Mouse (Mus musculus): ENCODE data around the gene Gcm2.
A peak's percentile ranks its signal among the peaks of the same experiment; 100 is the strongest.

The Gcm2 gene

DNA sequence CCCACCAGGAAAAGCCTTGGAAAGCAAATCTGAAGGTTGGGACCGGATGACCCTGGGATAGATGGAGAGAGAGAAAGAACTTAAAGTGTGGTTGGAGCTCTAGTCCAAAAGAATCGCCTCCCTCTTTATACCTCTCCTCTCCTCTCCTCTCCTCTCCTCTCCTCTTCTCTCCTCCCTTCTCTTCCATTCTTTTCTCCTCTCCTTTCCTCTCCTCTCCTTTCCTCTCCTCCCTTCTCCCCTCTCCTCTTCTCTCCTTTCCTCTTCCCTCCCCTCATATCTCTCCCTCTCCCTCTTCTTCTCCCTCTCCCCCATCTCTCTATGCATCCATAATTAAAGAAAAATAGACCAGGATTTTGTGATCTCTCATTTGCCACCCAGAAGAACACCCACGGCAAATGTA, at the start of gene Gcm2:
Gcm2 (minus strand) TSS at position 101 of the 400 bp plus-strand sequence.
- DNase-seq (ENCODE audit: low spot score in 2 of 2) = no peak

GRCm38 (mm10) chr13:41158426-41158825, 47.6 kb upstream of the Gcm2 start:
- DNase-seq (ENCODE audit: low spot score in 2 of 2) = no peak

GRCm38 (mm10) chr13:41153146-41153545, 42.3 kb upstream of the Gcm2 start:
- DNase-seq (ENCODE audit: low spot score in 2 of 2) = no peak

- DNase-seq (ENCODE audit: low spot score in 2 of 2) = peak in 1 of 2 experiments; percentile 77
These were observed 35.4 kb upstream of the Gcm2 start for GRCm38 (mm10) chr13:41146271-41146670.

DNA sequence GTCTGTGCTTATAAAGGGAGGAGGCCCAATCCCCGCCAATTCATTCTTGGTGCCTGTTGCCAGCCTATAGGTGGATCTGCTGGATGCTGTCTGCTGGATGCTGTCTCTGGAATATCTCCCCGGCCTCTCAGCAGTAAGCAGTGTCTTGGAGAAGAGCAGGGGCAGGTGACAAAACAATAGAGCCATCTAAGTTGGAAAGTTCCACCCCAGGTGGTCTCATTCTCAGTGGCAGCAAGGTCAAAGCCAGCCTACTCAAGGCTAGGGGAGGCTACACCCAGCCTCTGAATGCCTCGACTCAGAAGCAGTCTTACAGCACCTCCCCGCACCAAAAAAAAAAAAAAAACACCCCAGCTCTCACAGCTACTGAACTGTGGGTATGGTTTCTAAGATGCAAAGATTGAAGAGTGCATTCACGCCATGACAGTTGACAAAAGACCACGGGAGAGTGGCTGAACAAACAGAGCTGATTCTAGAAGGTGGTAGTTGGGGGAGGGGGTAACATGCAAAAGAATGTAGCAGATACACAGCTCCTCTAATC, 34.7 kb upstream of the Gcm2 start:
- no peak for DNase-seq (ENCODE audit: low spot score in 2 of 2)

GRCm38 (mm10) chr13:41134901-41135300, 24.1 kb upstream of the Gcm2 start:
- peak in 1 of 2 experiments; percentile 31 for DNase-seq (ENCODE audit: low spot score in 2 of 2)

DNA sequence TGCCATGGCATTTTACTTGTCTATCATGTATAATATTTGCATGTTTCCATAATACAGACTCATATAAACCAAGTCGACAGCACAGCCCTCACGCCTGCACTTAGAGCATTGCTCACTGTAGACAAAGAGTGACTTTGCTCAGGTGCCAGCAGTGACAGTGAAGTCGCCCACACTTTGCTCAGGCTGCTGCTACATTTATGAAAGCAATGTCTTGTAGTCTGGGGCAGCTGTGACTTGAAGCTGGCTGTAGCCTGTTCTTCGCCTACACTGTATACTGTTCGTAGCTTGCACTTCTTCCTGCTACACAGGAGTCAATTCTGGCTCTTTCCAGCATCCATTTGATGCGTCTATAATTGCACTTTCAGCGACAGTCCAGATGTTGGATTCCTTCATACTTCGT, 18.2 kb upstream of the Gcm2 start:
- DNase-seq (ENCODE audit: low spot score in 2 of 2) = peak; percentile 40 to 42

GRCm38 (mm10) chr13:41128326-41128725, 17.5 kb upstream of the Gcm2 start:
- DNase-seq (ENCODE audit: low spot score in 2 of 2) = no peak

DNA sequence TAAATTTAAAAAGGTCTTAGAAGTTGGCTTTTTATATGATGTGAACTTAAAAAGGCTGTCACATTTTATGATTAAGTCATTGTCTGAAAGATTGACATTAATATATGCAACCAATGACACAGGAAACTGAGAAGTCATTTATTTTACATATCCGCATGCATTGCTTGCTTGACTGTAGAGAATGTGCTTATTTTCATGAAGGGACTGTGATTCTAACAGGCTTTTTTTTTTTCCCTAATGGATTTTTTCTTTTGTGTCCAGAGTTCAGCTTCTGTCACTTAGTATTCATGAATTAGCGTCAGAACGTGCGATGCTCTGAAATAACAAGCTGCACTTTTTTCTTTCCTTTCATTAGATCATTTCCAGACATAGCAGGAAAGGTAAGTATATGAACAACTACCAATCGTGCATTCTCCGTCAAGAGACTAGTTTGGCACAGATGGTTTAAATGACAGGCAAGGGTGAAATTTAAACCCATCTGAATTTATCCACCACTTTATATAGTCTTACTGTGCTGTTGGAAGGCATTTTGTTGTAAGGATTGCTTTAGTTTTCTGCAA, 12.9 kb upstream of the Gcm2 start:
- DNase-seq (ENCODE audit: low spot score in 2 of 2) = no peak

- no peak for DNase-seq (ENCODE audit: low spot score in 2 of 2)
These were observed 8.5 kb upstream of the Gcm2 start for GRCm38 (mm10) chr13:41119152-41119945.

DNA sequence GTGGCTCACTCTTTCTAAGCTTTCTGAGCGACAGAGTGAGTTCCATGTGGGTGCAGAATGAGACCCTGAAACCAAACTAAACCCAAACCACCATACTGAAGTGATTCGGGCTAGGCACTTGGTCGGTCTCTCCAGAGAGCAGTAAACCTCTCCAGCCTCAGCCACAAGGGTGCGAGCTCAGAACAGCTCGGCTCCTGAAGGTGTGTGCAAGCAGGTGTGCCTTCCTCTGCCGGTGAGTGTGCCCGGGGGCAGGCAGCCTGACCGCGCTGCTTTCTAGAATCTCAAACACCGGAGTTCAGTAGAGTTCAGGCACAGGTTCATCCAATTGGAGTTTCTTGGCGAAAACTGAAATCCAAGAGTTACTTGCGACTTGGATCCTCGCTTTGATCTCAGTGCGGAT, 3.1 kb upstream of the Gcm2 start, which contains the start of gene Sycp2l:
Sycp2l (plus strand) TSS at position 368 of the 400 bp plus-strand sequence.
- no peak for DNase-seq (ENCODE audit: low spot score in 2 of 2)

DNA sequence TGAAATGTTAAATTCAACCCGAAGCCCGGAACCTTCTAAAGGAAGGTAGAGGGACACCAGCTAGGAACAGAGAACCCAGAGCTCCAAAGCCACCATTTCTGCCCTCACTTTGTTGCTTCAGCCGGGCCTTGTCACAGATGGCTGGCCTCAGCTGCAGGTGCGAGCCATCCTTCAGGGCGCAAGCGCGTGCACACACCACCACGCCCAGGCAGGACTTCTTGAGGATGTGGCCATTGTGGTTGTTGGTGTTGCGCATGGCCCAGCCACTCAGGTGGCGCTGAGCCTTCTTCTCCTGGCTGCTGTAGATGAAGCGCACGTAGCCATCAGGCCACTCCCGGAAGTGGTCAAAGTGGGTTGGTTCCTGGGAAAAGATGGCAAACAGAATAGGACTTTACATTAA, 5.3 kb downstream of the Gcm2 start:
- DNase-seq (ENCODE audit: low spot score in 2 of 2) = no peak

GRCm38 (mm10) chr13:41103841-41104525, 6.9 kb downstream of the Gcm2 start:
- no peak for DNase-seq (ENCODE audit: low spot score in 2 of 2)

DNA sequence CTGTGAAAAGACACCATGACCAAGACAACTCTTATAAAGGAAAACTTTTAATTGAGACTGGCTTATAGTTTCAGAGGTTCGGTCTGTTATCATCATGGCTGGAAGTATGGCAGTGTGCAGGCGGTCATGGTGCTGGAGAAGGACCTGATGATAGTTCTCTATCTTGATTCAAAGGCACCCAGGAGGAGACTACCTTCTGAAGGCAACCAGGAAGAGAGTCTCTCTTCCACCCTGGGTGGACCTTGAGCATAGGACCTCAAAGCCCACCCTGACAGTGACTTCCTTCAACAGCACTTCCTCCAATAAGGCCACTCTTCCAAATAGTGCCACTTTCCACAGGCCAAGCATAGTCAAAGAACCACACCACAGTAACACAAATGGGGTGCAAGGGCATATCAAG, 10.8 kb downstream of the Gcm2 start:
- no peak for DNase-seq (ENCODE audit: low spot score in 2 of 2)

DNA sequence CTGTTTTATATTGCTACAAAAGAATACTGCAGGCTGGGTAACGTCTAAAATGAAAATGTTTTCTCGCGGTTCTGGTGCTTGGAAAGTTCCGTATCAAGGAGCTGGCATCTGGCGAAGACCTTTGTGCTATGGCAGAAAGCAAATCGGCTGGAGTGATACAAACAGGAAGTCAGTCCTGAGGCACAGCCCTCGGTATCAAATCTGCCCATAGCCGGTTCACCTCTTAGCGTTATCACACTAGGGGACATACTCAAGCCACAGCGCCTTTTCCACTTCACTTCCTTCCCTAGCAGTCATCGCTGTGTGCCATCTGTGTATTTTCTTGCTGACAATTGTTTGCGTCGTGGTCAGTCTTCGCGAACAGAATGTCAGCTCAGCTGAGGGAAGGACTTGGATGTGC, 12.5 kb downstream of the Gcm2 start:
- DNase-seq (ENCODE audit: low spot score in 2 of 2) = no peak

- DNase-seq (ENCODE audit: low spot score in 2 of 2) = peak in 1 of 2 experiments; percentile 11
These were observed 13.3 kb downstream of the Gcm2 start for GRCm38 (mm10) chr13:41097324-41098058.

GRCm38 (mm10) chr13:41094160-41094559, 16.7 kb downstream of the Gcm2 start:
- no peak for DNase-seq (ENCODE audit: low spot score in 2 of 2)

GRCm38 (mm10) chr13:41091271-41091670, 19.6 kb downstream of the Gcm2 start:
- no peak for DNase-seq (ENCODE audit: low spot score in 2 of 2)

- DNase-seq (ENCODE audit: low spot score in 2 of 2) = no peak
These were observed 22.1 kb downstream of the Gcm2 start for GRCm38 (mm10) chr13:41088746-41089145.

DNA sequence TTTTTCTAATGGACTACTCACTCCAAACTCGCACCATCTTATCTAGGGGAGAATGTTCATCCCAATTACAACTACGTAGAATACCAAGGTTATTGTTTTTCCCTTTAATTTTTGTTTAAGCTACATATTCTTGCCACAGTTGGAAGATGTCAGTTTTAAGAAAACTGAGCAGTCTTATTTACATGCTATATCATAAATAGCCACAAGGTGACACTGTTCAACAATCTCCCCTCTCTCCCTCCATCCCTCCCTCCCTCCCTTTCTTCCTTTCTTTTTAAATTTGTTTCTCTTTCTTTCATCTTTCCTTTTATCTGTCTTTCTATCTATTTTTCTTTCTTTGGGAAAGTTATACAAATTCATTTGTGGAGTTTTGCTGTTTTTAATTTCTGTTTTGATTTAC, 25.7 kb downstream of the Gcm2 start:
- no peak for DNase-seq (ENCODE audit: low spot score in 2 of 2)

DNA sequence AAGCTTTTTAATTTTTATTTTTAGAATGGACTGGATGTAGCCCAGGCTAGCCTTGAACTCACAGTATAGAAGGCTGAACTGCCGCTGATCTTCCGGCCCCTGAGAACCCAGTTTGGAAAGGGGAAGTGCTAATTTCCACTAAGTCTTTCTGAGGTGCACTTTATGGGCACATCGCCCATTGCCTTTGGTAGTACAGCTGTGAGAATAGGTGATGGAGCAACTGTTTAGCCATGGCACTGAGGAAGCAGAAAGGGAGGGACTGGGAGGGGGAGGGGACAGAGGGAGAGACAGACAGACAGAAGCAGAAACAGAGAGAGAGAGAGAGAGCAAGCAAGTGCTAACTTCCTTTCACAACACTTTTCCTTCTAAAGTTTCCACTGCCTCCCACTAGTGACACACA, 26.3 kb downstream of the Gcm2 start:
- DNase-seq (ENCODE audit: low spot score in 2 of 2) = no peak

DNA sequence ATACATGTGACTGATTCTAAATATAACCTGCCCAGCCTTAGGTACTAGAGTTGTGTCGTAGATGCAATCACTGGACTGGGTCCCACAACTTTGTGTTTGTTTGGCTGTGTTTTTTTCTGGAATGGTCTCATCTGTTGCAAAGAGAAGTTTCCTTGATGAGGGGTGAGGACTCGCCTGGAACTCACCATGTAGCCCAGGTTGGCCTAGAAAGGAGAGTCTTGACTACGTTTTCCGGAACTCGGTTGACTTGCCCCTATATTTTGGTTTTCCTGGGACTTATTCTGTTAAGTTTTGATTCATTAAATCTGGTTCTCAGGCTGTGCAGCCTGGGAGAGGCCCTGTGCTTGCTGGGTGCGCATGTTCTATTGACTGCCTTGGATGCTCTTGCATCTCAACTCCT, 30.1 kb downstream of the Gcm2 start:
- DNase-seq (ENCODE audit: low spot score in 2 of 2) = no peak

Measured in left cerebral cortex, adult 9 months (tissue).